Mouse (Mus musculus) heart, postnatal 0 days (tissue): Measurements from ENCODE around the gene Ankrd9.

Source experiments
- CTCF ChIP-seq: IDR thresholded peaks from 2 replicates; pipeline ENCODE4 v1.5.1; 2016; ENCODE audit warnings: antibody characterized with exemption, control low read depth, low read depth
- EP300 ChIP-seq: IDR thresholded peaks from 2 replicates; pipeline ENCODE4 v1.6.1; 2016; ENCODE audit warnings: antibody characterized with exemption, low read depth

DNA sequence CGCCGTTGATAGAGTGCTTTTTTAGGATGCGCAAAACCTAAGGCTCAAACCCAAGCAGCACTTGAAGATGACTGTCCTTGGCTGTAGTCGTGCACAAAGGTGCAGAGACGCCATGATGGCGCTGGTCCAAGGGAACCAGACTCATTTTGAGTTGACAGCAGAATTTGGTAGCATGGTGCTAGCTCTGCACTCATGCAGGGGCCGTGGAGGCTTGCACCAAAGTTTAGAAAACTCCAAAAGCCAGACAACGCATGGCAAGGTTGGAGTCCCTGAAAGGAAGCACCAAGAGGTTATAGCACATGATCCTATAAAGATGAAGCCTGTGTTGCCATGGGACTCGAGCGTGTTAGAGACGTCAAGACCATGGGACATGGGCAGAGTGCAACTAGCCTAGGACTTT, 39.2 kb upstream of the Ankrd9 start:
- TF ChIP-seq CTCF: no peak
- no peak for TF ChIP-seq EP300
